Mouse (Mus musculus) adrenal gland, postnatal 36 days (tissue): ENCODE measurements around the gene Fggy. TPM values are rescaled to one million over a fixed set of nuclear protein-coding genes. Genes with fewer than 3 reads are reported as not detected.

Experiments used
- DNase-seq, 2 experiments: peaks; one replicate each; pipeline ENCODE4 v3.0.0; 2021; ENCODE audit warnings: mixed read lengths in 1 of 2
- long read RNA-seq, 2 experiments: library from polyadenylated mRNA; stranded (forward); transcript quantifications; one replicate each; pipeline ENCODE4 v2.0.0; 2021; ENCODE audit warnings: borderline sequencing depth in 2 of 2
- total RNA-seq, 2 experiments: library from RNA; stranded (reverse); gene quantifications; 2 replicates each; pipeline ENCODE4 v1.2.3; 2021

The Fggy gene
- 10 to 100 TPM; 39.7 to 68.0 TPM for total RNA-seq
- long read RNA-seq, experiment 1, transcript Fggy-202 (16 exons, 1,891 nt): major isoform, 49 of 87 reads
- long read RNA-seq, experiment 1, partial matches to known transcripts: 10 of 87 reads
- long read RNA-seq, experiment 1, other reads (novel, unspliced or antisense): 28 of 87 reads
- long read RNA-seq, experiment 2, partial matches to known transcripts: 2 of 14 reads
- long read RNA-seq, experiment 2, other reads (novel, unspliced or antisense): 8 of 14 reads

DNA sequence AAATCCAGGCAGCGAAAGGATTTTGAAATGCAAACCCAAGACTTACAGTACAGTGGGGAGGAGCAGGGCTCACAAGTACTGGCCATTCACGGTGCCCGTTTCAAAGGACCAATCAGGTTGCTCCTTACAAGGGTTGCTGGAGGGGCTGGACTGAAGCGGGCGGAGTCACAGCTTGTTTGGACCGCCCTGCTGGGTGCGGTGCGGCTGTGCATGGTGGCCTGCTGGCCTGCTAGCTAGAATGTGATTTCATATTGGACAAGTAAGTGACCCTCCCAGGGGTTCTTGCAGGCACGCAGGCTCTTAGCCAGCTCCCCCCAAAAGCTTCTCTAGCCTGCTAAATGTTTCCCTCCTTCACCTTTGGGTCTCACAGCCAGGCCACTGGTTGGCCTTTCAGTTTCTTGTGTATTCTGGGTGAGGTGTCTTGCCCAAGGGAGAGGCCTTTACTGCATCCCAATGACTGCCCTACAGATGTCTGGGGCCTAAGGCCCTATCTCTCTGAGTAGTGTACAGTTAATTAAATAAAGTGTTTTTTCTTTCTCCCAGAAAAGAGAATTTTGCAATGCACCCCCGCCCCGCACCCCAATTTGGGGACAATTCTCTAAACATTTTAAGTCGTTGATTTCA is at the start of gene Fggy:
Gene Fggy, plus strand, starts transcription at position 175 of the 624 bp plus-strand sequence.
- DNase-seq: peak; percentile 95 to 98

DNA sequence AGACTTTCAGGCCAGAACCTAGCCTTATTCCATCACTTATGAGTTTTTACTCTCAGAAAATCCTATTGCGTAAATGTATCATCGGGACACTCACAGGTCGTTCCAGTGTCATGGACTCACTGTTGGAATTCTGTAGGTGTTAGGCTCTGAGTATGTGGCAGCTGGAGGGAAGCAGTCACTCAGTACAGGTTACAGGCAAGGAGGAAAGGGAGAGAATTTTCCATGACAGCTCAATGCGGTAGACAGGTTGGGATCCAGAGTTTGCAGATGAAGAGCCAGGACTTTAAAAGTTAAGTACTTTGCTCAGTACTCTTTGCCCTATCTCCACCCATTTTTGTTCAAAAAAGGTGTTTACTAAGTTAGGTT is 49.4 kb upstream of the Fggy start:
- no peak for DNase-seq

DNA sequence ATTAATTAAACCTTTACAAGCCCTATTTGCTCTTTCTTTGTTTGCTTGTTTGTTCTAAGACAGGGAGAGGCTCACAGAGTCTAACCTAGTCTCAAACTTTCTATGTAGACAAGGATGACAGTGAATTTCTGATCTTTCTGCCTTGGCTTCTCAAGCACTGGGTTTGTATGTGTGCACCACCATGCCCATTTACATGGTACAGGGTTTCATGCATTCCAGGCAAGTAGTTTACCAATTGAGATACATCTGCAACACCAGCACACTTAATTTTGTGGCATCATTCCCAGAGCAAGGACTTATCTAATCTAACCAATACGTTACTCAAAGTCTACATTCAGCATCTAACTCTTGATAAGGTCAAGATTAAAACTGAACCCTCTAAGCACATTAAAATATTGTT is 38.9 kb upstream of the Fggy start:
- no peak for DNase-seq

DNA sequence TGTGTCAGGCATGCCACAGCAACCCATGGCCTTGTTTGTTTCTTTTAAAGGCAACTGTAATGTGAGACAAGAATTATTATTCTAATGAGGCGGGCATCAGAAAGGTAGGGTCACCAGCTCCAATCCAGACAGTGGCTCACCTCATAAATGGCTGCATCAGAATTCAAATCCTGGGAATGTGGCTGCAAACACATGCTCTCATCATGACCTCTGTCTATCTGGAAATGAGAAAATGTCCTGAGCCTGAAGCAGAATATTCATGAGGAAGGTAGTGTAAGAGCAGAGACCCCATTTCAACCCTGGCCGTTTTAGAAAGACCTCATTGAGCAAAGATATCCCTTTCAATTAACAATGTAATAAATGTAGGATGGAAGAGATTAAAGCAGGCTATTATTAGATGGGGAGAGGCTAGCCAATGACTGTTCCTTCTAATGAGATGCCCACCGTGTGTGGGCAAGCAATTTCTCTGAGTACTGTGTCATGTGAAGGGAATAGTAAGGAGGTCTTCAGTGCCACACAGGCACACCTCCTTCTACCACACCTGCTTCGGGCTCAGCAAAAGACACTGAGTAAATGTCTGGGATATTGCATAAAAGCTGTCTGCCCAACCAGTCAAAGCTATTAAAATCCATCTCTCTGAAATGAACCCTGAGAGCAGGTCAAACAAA is 37.2 kb upstream of the Fggy start:
- no peak for DNase-seq

DNA sequence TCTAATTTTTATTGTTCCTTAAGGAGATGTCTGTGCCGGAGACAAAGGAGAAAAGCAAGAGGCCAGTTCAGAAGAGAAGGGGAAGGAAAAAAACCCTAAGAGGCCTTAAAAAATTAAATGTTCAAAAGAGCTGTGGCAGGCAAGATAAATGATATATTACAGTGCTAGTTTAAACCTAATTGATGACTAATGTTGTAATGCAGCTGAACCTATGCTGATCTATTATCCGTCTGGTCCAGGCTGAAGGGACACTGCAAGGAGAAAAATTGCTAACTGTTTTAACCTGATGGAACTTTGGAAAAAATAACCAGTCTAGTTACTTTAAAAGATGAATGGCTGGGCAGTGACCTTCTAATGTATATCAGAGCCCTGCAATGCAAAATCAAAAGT is 36.7 kb upstream of the Fggy start:
- DNase-seq: no peak

DNA sequence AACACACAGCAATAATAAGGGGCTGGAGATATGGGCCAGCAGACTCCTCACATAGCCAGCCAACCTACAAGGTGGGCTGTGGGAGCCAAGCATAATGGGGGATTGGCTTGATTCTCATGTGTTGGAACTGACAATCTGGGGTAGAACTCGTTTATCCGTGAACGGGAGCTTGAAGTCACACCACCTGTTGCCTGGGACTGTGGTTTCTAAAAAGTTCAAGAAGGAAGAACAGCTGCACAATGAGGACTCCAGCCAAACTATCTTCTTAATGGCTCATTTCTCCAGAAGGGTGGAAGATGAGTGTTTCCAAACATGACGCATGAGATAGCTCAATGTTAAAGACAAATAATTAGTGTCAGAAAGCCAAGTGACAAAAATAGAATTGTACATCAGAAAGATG is 30.7 kb upstream of the Fggy start:
- DNase-seq: no peak

DNA sequence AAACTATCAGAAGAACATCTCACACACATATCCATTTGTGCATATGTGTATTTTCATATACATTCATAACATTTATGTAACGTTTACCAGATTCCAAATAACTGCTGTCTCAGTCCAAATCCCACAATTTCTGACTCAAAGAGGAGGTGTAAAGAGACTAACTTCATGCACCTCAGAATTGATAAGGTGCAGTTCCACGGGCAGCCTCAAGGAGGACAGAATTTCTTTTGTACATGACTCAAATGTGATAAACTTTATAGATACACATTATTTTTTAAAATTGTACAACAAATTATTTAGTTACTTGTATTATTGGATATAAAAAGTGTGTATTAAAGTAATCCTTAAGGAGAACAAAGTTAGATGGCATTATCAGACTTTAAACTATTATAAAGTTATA is 26.6 kb upstream of the Fggy start:
- no peak for DNase-seq

DNA sequence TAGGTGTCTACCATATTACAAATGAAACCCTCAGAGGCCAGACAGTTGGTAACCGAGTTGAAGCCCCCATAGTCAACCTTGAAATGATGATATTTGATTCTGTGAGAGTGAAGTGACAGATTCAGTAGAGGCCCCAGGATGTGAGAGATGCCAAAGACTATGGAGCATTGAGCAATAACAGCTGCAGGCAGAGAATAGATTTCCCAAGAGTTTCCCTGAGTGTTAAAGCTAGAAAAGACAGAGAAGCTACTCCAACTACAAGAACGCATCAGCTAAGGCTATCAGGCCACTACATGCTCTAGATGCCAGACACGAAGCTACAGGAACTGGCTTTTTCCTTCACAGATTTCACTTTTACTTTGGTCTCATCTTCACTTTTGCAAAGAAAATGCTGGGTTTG is 23.4 kb upstream of the Fggy start:
- DNase-seq: no peak

DNA sequence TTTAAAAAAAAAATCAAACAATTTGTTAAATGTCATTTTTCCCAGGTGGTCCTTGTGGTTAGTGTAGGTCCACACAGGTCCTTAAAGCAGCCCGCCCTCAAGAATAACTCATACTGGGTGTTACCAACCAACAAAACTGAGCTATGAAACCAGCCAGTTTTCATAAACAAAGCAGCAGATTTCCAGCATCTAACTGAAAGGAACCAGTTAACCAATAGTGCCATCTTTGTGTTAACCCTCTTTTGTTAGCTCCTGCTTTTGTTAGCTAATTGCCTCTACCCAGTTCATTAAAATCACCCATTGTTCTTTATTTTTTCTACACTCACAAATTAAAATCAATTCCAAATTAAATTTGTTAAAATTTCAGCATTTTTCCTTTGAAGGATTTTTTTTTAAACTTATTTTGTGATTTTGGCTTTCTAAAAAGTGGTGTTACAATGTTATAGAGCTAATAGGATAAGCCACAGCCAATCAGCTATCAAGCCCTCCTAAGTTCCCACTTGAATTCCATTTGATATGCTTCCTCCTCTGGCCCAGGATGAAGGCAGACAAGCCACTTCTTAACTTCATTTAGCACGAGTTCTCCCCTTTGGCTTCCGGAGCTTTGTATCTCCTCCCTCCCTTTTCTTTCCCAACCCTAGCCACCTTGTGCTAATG is 15.8 kb upstream of the Fggy start:
- no peak for DNase-seq

DNA sequence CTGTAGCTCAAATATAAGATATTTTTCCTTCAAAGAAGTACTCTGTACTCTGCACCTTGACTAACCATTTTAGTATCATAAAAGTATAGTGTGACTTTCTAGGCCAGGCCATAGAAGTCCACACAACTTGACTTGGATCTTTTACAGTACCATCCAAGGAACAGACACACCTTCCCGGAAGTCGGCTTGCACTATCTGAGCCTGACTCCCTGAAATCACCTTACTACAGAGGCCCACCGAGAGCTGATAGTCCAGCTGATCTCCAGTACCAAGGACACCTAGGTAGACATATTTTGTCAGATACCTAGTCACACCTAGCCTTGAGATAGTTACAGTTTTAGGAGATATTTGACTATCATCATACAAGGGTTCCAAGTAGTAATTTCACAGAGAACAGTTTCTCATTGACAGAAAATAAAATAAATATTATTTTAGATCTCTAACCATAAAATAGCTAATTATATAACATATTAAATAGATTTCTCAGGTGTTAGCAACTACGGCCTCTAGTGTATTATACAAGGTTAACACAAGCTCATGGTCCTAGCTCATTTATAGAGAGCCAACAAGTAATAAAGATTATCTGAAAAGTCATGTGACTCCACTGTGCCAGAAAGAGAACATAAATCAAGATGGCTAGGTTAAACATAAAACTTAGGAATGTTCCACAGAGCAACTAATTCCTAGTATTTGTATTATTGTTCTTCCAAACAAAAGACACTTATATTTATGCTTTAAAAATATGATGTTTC is 15.1 kb upstream of the Fggy start:
- no peak for DNase-seq

DNA sequence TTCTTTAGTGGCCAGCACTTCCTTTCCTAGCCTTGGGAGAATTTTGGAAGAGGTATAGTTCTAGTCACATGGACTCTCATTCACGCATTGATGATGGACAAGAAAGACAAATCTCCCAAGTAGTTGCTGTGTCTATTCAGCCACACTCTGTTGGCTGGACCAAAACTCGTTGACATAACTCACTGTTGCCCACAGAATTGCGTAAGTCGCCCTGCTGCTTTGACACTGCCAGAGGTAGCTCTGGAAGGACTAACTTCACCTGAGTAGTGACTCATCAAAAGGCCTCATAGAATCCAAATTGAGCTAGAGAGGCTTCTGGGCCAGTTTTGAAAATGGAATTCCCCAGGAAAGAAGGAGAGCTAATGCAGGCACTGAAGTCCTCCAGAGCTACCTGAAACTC is 13.8 kb upstream of the Fggy start:
- peak in 1 of 2 experiments; percentile 9 for DNase-seq

DNA sequence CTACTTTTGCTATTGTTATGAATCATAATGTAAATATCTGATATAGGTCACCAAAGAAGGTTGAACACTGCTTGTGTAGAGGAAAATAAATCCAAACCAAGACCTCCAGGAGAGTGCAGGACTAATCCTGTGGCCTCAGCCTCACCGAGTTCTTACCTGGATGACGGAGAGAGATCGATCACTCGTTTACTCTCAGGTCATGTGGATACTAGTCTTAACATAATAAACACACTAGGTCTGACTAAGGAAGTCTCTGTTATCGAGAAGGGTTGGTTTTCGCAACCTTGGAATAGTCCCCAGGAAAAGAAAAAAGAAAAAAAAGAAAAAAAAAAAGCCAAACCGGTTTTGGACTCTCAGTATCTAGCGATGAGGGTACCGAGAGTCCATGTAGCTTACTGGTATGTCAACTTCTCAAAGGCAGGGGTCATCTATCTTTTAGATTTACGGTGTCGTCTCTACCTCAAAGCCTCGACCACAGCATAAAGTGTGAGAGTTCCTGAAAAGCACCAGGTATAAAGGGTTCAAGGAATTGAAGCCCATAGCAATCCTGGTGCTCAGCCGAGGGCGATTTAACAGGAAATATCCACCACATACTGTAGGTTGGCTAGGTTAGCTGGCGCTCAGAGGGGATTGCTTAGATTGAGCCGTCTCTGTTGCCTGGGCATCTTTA is 509 bp upstream of the Fggy start:
- DNase-seq: no peak

DNA sequence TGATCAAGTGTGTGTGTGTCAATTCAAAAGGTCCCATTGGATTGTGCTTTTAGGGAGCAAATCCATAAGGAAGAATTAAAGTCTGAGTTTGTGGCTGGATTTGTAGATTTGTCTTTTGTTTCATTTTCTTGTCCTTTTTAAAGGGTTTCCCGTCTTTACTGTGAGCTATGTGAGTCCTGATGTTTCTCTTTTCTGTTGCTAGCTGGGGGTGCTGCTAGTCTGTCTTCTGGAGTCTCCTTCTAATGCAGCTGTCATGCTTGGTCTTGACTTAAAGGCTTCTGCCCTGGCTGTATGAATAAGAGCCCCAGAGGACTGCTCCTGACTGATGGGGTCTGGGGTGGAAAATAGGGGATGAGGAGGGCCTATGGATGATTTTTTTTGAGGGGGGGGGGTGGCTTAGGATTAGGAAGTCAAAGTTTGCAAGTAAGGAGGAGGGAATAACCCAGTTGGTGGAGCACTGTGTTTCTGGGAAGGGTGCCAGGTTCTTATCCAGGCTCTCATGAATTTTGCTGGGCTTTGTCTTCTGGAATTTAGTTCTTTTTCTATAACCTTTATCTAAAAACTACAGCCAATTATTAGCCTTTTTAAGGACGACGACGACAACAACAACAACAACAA is 1.1 kb downstream of the Fggy start:
- DNase-seq: peak; percentile 37 to 71

DNA sequence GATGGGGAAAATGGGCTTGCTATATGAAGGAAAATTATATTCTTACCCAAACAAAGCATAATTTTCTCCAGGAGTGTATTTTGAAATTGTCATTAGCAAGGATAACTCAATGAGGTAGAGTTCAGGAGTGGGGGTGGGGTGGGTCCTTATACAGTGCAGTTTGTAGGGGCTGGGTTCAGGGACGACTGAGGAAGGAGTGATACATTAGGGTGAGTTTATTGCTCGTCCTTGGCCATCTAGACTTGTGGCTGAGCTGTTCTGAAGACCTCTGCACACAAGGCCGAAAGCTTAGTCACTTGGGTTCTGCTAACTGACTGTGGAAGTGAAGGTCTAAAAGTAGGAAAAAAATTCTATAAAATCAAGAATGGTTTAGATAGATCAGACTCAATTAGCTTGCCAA is 14.3 kb downstream of the Fggy start:
- DNase-seq: peak; percentile 53 to 72

DNA sequence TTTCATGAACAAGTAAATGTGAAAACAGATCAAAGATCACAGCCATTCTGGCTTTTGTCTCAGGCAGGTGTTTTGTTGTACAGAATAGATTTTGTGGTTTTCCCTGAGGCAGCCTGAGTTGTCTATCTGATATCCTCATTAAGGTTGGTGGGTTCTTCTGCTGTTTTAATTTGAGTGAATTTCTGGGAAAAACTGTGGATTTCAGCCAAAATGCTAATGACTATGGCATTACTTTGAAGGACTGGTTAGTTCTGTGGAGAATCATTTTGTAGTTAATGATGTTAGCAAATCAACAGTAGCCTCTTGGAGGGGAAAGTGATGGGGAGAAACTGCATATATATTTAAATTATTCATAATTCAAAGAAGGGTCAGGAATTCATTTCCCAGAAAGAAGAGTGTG is 16.4 kb downstream of the Fggy start:
- DNase-seq: no peak

DNA sequence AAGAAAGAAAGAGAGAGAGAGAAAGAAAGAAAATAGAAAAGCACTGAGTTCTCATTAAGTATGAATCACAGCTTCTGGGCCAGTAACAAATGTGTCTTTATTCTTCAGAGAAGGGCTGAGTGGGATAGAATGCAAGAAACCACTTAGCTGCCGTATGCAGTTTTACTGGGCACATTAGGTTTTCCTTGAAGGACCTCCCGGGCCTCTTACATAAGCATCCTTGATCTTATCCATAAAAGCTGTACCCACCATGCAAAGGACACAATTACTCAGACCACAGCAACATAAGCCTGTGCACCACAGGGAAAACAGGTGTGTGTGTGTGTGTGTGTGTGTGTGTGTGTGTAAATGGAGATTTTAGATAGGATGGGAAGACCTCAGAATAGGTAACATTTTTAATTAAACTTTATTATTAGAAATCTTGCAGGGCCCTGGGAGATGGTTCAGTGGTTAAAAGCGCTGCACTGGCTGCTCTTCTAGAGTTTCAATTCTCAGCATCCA is 18.2 kb downstream of the Fggy start:
- DNase-seq: peak in 1 of 2 experiments; percentile 24

DNA sequence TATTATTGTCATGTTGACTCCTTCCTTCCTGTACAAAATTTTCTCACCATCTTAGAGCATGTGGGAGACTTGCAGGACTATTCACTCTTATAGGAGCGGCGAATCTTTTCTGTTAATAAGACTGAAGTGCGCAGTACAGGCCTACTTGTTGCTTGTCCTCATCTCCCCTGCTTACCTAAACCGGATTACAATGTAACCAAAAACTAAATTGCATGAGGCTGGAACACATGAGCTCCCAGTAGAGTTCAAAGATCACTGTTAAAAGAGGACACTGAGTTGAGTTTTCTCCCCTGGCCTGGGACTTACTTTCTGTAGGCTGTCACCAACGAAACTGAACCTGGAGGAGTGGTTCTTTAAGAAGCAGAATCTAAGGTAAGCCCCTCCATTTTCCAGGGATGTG is 21.9 kb downstream of the Fggy start:
- DNase-seq: no peak

DNA sequence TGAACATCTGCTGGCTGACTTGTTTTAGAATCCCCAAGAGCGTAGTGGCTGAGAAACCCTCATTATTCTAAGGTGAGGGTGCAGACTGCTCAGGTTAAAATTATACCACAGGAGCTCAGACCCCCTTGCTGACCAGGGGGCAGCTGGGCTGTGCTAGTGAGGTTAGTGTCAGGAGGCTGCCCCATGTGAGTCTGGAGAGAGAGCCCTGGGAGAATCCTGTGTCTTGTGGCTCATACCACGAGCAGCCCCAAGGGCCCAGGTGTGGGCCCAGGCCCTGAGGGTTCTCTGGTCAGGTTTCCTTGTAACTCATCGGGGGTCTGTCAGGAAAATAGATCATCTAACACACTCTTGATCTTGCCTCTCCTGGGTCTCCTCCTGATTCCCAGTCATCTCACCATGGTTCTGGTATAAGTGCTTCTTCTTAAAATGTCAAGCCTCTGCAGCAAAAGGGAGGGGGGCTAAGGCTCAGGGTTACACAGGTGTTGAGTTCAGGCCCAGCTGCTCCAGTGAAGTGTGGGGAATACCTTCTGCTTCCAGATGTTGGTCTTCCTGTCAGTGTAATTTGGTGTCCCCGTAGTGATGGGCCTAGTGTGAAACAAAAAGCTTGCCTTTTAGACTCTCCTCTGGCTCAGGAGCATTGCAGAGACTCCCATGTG is 26.9 kb downstream of the Fggy start:
- no peak for DNase-seq

DNA sequence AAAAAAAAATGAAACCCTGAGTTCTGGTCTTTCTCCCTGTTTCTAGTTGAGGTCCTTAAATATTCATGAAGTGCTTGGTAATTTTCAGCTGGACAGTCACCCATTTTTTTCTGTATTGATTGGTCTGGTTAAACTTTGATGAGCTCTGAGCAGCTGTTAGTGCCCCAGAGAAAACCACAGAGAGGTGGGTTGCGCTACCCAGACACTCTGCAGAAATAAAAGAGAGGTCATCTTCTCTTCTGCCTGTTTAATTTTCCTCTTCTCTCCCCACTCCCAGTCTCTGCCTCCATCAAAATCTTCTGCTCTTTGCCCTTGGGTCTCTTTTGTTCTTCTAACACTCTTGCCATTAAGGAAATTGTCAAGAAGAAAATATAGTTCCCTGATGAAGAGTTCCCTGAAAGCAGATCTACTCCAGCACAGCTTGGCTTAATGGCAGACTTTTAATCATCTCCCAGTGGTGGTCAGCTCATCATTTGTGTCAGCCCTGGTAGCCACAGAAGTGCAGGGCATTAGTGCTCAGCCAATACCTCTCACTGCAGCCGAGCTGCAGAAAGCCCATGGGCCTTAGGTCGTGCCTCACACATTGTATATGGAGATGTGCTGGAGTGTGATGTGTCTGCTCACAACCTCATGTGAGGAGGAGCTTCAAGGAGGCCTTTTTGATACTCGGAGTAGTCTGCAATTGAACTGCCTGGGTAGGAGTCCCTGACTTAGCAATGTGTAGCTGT is 29.1 kb downstream of the Fggy start:
- no peak for DNase-seq

DNA sequence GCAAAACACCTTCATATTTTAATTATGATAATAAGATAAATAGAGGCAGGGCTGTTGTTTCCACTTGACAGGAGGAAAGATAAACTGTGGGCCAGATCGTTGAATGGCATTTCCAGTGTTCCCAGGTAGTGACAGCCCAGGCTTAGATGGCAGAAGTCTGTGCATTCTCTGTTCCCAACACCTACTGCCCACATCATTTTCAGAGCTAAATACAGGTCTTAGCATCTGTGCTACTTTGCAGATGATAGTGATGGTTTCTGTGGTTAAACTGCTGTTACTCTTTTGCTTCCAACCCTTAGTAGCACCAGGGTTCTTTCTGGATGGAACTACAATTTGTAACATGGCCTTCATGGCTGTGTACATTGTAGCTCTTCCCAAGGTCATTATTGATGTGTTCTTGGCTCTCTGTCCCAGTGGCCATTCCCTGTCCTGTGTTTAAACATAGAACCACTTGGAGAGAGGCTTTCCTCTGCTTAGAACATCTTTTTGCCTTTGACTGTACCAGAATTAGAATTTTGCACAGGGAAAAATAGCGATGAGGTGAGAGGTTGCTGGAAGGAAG is 31.5 kb downstream of the Fggy start:
- DNase-seq: peak; percentile 28 to 37
